Mouse (Mus musculus) ES-Bruce4 (cell line): Measurements from ENCODE around the gene Sult5a1.

Source experiments
- CTCF ChIP-seq: IDR thresholded peaks from one replicate; pipeline ENCODE4 v1.8.1; 2011; ENCODE audit warnings: low read depth, low read length
- EP300 ChIP-seq: IDR thresholded peaks from 2 replicates; pipeline ENCODE4 v1.6.1; 2011; ENCODE audit warnings: low read depth, low read length; ENCODE audit not compliant: insufficient read depth

DNA sequence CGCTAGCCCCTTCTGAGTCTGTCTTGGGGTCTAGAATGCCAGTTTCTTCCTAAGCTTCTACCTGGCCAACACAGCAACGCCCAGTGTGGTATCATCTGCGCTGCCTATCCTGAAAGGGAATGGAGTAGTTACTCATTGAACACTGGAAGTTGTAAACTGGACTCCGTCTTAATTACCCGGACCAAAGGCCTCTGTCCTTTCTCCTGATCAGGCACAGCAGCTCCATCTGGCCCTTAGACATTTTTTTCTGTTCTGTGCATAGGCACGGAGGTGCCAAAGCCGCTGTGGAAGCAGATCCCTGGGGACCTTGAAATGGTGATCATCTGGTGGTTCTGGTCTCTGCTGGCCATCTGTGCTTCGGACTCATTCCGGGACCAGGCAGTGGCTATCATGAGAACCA is 35.7 kb upstream of the Sult5a1 start:
- TF ChIP-seq EP300 (no peak), CTCF (no peak)
